Mouse (Mus musculus): ENCODE data around the gene Ifitm3. TPM values are rescaled to one million over a fixed set of nuclear protein-coding genes. Genes with fewer than 3 reads are reported as not detected.
"Not testable (repeated sequence)": the region's sequence is repeated elsewhere in the genome, so short reads cannot be mapped to it uniquely, and the experiment has no call there.

Gene Ifitm3
- total RNA-seq, 2 experiments from 2014 or later, result 9.9 to 13.5 TPM

DNA sequence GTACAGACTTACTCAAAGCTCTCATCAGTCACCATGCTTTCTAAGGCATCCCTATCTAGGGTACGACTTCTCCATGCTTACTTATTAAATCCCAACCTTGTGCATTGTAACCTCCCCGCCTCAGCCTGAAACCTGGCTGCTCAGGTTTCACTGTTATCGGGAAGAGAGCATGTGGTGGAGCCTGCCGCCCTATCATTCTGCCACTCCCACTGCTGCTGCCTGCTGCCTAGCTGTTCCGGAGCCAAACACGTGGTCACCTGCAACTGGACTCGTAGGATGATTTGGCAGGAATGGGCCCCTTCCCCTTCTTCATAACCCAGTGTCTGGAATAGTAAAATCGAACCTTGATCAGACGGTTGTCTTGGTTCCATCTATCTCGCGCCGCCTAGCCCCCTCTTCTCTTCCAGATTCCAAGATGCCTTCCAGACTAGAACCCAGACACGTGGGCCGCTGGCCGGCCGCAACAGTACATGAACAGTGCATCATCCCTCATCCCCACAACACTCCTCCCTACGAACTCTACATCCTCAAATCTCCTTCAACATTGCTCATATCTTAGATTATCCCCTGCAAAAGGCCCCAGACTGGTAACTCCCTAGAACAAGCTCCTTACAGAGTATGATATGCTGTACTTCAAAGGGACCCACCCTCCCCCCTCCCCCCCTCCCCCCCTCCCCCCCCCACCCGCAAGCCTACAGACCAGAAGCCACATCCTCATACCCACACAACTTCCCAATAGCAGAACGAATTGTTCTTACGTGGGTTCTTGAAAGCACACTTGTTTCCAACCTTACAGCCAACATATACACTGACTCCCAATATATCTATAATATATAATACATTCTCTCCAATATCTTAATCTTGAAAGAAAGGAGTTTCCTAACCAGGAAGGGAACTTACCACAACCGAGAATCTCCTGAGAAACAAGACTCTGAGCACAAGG is 27.8 kb upstream of the Ifitm3 start:
- intact Hi-C loops (cut with DNase I), result no loop called here
- DNase-seq (ENCODE audit: low spot score in 2 of 2), result no peak

DNA sequence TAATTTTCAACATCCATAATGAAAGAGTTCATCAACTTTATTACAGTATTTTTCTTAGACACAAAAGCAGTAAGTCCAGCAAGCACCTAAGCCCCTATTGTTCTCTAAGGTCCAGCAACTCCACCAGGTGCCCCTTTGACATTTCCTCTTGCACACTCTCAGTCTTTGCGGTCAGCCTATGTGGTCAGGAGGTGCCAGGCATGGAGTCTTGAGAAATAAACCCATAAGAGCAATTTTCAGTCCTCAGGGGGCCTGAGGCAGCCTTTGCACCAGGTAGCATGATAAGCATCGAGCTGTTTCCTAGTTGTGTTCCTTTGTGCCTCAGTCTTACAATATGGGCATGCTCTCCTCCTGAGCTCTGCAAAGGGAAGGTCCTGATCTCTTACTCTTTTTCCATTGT is 26.1 kb upstream of the Ifitm3 start:
- intact Hi-C loops (cut with DNase I), result not testable (repeated sequence)

DNA sequence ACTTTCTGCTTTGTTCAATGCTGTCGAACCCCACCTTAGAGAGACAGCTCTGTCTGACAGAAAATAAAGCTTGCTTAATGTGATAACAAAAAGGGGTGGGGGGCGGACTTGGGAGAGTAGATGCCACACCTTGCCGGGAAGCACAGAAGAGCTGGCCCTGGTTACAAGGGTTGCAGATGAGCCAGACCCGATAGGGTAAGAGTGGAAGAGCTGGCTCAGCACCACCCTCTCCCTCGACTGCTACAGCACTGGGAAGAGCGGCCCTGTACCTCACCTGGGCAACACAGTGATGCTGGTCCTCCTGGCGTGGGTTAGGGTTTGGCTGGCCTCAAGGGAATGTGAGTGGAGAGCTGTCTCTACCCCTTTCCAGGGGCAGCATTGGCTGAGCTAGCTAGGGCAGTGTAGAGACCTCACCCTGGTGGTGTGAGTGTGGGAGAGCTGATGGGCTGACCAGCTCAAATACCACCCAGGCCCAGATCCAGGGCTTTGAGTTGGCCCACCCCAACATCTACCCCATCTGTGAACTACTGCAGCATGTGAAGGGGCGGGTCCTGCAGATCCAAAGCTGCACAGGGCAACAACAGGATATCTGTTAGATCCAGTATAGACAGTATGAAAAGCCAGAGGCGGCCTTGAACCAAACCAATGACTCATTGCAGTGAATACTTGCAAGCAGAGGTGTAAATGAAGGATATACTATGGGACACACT is 22.0 kb upstream of the Ifitm3 start:
- no peak for DNase-seq (ENCODE audit: low spot score in 2 of 2)
- intact Hi-C loops (cut with DNase I), result no loop called here

More for the DNA sequence above, 26.1 kb upstream of the Ifitm3 start:
- DNase-seq (ENCODE audit: low spot score in 2 of 2), result not testable (repeated sequence)

DNA sequence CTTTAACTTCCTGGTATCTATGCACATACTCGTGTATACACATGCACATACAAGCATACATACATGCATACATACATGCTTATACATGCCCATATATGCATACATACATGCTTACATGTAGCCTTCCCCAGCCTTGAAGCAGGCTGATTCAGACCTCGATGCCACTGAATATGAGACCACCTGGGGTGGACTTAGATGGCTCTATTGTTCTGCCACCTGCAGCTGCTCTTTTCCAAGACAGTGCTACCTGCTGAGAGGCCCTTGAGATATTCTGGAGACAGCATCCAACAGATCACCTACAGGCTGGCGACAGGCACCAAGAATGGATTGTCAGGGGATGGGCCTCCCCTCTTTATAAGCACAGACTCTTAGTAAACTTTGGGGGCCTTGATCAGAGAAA is 19.8 kb upstream of the Ifitm3 start:
- intact Hi-C loops (cut with DNase I), result no loop called here
- no peak for DNase-seq (ENCODE audit: low spot score in 2 of 2)

DNA sequence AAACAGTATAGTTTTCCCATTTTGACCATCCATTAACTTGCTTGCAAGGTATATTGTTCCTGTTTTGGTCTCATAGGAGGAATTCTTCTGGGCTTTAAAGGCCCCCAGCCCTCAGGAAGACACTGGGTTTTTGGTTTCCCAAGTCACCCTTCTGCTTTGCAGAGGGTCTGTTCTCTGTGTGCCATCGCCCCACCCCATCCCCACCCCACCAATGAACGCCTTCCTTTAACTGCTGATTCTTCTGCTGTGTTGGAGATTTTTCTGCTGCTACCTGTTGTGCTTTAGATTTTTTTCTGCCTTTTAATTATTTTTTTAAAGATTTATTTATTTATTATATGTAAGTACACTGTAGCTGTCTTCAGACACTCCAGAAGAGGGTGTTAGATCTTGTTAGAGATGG is 18.3 kb upstream of the Ifitm3 start, which contains the start of gene Gm17387:
Gm17387 (plus strand) TSS at position 301 of the 400 bp plus-strand sequence.
- intact Hi-C loops (cut with DNase I), result no loop called here
- no peak for DNase-seq (ENCODE audit: low spot score in 2 of 2)

DNA sequence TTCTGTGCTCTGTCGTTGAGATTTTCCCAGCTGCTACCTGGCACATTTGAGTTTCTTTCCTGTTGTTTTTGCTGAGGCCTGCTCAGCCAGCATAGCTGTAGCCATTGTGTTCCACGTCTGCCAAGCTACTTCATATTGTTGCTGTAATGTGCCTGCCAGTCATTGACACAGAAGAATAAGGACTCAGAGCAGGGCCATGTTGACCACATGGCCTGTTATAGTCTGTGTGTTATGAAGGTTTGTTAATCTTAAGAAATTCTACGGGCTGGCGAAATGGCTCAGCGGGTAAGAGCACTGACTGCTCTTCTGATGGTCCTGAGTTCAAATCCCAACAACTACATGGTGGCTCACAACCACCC is 16.1 kb upstream of the Ifitm3 start:
- no peak for DNase-seq (ENCODE audit: low spot score in 2 of 2)

DNA sequence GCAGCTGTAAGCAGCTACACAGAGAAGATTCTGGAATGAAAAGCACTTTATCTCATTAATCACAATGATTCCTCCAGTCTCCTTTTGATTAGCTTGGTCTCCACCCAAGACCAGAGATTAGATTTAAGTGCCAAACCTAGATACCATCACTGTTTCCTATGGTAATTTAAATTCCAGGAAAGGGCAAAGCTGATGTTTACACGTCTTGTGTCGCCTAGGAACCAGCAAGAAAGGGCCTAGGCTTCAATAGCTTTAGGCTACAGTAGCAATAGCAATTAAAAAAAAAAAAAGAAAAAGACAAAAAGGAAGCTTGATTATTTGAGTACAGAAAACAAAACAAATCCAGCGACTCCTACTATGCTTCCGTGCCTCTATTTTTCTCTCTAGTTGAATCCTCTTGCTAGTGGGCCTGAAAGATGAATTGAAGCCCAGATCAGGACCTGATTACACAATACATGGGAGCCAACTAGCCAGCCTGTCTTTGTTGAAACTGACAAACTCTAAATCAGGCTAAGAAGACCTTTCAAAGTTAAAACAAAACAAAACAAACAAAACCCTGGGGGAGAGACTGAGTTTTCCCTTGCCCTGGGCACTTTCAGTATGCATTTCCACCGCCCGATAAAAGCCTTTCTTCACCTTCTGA is 15.6 kb upstream of the Ifitm3 start:
- intact Hi-C loops (cut with DNase I), result no loop called here
- DNase-seq (ENCODE audit: low spot score in 2 of 2), result no peak

More for the DNA sequence above, 16.1 kb upstream of the Ifitm3 start:
- intact Hi-C loops (cut with DNase I), result no loop called here

DNA sequence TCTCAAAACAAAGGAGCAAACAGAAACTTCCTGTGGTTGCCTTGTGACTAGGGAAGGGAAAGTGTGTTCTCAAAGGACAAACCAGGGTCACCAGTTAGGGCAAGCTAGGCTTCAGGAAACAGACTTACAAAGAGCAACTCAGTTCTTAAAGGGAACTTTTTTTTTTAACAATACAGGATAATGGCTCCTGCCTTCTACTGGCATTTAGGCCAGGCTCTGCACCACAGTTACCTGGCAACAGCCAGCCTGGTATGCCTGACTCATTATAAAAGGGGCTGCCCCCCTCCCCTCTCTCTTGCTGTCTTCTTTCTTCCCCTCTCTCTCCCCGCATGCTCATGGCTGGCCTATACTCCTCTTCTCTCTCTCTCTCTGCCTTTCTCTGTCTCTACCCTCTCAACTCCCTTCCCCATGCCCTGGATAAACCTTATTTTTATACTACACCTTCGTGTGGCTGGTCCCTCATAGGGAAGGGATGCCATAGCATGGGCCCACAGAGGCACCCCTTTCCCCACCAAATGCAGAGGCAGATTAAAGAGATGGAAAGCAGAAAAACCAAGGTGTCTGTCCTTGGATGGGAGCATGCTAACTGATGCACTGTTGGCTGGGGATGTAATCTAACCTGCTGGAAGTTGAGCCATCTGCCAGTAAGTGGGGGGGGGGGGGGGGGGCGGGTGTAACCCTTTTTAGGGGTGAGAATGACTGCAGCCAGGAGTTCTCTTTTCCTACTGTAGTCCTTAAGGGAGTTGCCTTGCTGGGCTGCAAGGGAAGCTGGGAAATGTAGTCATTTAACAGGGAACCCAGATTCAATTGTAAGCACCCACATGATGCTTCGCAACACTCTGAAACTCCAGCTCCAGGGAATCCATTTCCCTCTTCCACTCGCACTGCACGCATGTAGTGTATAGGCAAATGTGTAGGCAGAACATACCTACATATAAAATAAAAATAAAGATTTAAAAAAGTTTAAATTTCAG is 14.6 kb upstream of the Ifitm3 start:
- intact Hi-C loops (cut with DNase I), result no loop called here
- DNase-seq (ENCODE audit: low spot score in 2 of 2), result no peak

DNA sequence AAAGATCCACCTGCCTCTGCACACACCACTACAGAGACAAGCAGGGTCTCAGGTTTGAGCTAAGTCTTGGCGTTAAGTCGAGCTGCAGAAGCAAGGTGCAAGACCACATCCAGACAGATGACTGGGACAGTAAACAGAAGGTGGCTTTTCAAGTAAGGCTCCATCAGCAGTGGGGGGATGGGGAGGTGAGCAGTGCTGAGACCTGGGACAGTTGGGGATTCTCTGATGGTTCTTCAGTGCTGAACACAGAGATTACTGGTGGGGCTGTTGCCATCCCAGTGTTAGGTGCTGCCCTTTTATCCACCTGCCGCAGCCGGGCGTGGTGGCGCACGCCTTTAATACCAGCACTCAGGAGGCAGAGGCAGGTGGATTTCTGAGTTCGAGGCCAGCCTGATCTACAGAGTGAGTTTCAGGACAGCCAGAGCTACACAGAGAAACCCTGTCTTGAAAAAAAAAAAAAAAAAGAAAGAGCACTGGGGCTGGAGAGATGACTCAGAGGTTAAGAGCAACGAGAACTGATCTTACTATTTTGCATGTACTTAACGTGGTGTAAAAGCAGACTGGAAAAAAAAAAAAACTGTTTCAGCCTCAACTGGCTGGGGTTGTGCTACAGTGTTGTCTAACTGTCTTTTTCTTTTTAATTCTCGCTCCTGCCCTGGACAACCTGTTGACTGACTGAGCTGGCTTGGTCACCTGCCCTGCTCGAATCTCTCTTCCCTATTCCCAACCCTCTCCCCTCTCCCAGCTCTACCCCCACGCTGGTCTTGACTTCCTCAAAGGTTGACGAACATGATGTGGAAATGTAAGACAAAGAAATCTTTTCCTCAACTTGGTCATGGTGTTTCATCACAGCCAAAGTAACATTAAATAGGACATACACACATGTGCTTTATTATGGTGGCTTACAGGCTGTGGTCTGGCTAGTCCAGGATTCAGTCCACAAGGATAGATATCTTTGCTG is 11.2 kb upstream of the Ifitm3 start:
- intact Hi-C loops (cut with DNase I), result no loop called here
- no peak for DNase-seq (ENCODE audit: low spot score in 2 of 2)

DNA sequence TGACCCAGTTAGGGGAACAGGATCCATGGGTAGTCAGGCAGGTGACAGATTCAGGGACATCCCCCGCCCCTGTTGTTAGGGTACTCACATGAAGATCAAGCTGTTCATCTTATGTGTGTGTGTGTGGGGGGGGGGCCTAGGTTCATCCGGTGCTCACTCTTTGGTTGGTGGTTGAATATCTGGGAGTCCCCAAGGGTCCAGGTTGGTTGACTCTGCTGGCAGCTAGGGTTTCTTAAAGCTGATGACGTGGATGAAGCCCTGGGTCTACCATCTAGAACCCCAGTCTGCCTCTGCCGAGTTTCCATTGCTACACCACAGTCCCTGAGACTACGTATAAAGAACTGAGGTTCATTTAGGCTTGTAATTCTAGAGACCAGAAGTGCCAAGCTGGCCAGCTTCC is 8.5 kb upstream of the Ifitm3 start:
- DNase-seq (ENCODE audit: low spot score in 2 of 2), result no peak

DNA sequence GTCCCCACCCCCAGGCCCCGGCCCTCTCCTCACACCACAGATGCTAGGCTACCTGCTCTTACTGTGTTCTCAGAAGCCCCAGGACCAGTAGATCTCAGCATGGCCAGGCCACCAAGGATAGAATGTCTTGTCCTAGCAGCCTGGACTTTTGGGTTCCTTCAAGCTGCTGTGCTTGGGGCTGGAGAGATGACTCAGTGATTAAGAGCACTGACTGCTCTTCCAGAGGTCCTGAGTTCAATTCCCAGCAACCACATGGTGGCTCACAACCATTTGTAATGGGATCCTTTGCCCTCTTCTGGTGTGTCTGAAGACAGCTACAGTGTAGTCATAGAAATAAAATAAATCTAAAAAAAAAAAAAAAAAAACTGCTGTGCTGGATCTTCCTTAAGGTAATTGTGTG is 7.3 kb upstream of the Ifitm3 start, which contains the start of gene Ifitm6:
Ifitm6 (minus strand) TSS at position 101 of the 400 bp plus-strand sequence.
- DNase-seq (ENCODE audit: low spot score in 2 of 2); intact Hi-C loops (cut with DNase I): not testable (repeated sequence)

More for the DNA sequence above, 8.5 kb upstream of the Ifitm3 start:
- intact Hi-C loops (cut with DNase I), result no loop called here

DNA sequence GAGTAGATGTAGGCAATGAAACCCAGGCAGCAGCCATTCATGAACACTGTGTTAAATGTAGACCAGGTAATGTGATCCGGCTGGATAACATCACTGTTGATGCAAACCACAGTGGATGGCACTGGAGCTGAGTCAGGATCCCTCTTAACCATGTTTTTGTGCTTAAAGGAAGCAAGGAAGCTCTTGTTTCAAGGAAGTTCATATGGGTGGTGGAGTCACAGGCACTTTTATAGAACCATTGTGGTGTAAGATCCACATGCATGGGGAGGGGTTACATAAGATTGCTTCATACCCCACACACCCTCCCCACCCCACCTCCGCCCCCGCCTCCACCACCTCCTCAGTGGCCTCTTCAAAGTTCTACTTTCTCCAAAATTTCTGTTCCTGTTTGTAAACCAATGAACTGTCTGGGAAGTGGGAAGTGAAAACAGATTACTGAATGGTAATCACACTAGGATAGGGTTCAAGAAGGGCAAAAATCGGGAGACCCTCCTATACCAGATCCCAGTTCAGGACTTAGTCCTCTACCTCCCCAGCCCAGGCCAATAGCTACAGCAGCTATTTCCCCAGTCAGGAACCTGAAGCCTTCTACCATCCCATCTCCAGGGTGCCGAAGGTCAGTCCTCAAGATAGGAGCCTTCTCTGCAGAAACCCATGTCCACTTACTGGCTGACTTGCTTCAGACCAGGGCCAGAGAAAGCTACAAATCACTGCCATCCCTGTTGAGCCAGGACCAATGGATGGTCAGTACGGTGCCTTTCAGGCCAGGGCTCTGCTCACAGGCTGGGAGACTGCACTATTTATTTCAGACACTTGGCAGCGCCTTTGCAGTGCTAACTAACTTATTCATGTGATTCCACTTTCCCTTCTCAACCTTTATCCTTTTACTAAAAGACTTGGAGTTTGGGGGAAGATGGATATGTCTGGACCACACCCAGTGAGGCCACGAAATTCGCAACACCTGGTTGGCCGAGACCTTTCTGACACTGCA is 6.4 kb upstream of the Ifitm3 start:
- intact Hi-C loops (cut with DNase I), result no loop called here
- DNase-seq (ENCODE audit: low spot score in 2 of 2), result no peak

DNA sequence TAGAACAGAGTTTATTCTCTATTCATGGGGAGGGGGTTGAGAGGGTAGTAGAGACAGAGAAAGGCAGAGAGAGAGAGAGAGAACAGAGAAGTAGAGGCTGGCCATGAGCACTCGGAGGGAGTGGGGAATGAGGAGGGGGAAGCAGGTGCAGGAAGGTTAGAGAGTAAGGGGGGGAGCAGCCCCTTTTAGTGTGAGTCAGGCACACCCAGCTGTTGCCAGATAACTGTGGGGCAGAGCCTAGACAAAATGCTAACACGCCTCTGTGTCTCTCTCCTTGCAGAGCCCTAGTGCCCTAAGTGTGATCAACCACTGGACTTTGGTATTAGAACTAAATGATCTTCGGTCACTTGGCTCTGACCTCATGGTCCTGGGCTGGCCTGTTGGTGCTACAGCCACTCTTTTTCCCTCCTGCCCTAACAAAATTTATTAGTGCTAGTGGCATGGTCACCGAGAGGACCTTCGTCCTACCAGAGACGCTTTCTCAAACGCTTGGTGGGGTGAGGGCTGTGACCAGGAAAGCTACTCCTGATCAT is 734 bp upstream of the Ifitm3 start:
- intact Hi-C loops (cut with DNase I), result no loop called here
- no peak for DNase-seq (ENCODE audit: low spot score in 2 of 2)

DNA sequence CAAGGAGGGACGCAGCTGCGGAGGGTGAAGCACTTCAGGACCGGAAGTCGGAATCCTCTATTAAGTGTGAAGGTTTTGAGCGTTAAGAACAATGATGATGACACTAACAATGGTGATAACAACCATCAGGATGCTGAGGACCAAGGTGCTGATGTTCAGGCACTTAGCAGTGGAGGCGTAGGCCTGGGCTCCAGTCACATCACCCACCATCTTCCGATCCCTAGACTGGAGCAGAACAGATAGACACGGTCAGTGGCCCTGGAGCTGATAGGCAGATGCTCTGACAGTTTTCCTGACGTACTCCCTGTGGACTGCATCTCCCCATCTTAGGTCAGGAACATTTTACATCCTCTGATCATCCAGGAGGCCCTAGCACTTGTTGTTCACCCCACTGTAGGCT is 905 bp downstream of the Ifitm3 start:
- intact Hi-C loops (cut with DNase I), result loop anchor here (1.0 to 5.0 kb wide), 4 partner anchors 39 to 92 kb away; partner anchors contain the start of genes Gm45717, Ifitm2 and Pgghg
- no peak for DNase-seq (ENCODE audit: low spot score in 2 of 2)

DNA sequence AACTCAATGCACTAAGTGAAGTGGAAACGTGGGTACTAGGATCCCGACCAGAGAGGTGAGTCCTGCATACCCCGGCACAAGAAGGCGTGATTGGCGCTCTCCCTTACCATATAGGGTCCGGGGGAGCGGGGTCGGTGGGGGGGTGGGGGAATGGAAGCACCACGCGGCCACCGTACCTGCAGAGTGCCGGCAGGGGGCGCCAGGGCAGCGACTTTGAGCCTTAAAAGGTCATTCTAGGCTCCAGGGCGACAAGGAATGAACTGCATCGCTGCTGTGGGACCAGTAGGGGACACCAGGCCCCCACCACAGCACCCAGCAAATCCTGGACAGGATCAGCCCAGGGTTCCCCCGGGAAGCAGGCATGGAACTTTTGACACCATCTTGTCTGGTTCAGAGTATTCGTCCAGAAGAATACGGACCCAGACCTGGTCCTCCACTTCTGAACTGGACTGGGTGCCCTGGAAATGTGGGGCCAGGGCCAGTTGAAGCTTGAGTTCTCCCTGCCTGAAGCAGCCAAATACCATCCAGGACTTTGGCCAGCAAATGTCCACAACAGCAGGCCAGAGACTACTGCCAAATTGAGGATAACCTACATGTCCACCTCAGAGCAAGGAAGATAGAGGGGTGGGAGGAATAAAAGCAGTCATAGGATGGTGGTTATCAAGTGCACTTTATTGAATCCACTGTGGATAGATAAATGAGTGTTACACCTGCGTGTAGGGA is 1.5 kb downstream of the Ifitm3 start:
- DNase-seq (ENCODE audit: low spot score in 2 of 2), result peak; percentile 32 to 35
- intact Hi-C loops (cut with DNase I), result loop anchor here (1.0 to 5.0 kb wide), 4 partner anchors 39 to 92 kb away; partner anchors contain the start of genes Gm45717, Ifitm2 and Pgghg

All from left cerebral cortex, postnatal 25 days (tissue).